Mouse (Mus musculus): ENCODE data around the gene Tekt2. TPM values are rescaled to one million over a fixed set of nuclear protein-coding genes. Genes with fewer than 3 reads are reported as not detected.

The Tekt2 gene
- not detected for polyA plus RNA-seq (2017; shearing (Covaris generic))

GRCm38 (mm10) chr4:126325281-126325861 lies at the start of gene Tekt2:
Gene Tekt2, minus strand, starts transcription at chr4:126325688.
- no peak for ATAC-seq

GRCm38 (mm10) chr4:126371497-126371896 lies 46.0 kb upstream of the Tekt2 start:
- no peak for ATAC-seq

DNA sequence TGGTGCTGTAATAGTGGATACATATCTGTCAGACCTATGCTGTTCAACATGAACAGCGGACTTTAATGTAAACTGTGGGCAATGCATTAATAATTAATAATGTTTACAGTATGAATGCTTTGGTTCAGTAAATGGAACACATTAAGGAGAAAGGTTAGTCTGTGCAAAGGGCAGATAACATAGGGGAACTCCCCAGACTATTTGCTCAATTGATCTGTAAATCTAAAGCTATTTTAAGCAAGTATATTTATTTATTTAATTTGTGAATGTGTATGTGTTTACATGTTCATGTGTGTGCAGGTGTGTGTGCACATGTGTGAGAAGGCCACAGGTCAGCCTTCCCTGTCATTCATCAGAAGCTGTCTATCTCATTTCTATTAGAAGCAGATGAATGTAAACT lies 34.6 kb upstream of the Tekt2 start:
- ATAC-seq: no peak

- ATAC-seq: no peak
These were observed 18.0 kb upstream of the Tekt2 start for GRCm38 (mm10) chr4:126343451-126343850.

GRCm38 (mm10) chr4:126339461-126339860 lies 14.0 kb upstream of the Tekt2 start:
- ATAC-seq: no peak

- ATAC-seq: no peak
These were observed 6.9 kb upstream of the Tekt2 start for GRCm38 (mm10) chr4:126332358-126332757.

- ATAC-seq: no peak
These were observed 6.3 kb upstream of the Tekt2 start for GRCm38 (mm10) chr4:126331751-126332150.

GRCm38 (mm10) chr4:126330295-126330694 lies 4.8 kb upstream of the Tekt2 start:
- no peak for ATAC-seq

DNA sequence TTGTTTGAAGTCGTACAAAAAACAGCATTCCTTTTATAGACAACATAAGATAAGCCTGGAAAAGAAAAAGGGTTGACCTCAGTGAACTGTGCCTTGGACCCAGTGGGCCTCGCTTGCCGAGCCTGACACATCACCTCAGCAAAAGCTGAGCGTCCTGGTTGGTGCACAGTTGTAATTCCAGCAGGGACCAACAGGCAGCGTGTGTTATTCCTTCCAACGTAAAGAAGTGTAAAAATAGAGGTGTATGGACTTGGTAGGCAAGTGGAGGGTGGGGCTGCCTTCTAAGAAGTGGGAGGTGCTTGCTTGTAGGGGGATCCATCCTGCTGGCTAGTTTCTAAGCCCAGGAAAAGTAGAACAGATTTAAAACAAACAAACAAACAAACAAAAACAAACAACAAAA lies 548 bp upstream of the Tekt2 start:
- ATAC-seq: no peak

- ATAC-seq: no peak
These were observed 627 bp downstream of the Tekt2 start for GRCm38 (mm10) chr4:126324861-126325260.

- ATAC-seq: no peak
These were observed 2.8 kb downstream of the Tekt2 start for GRCm38 (mm10) chr4:126322646-126323045.

GRCm38 (mm10) chr4:126321854-126322511 lies 3.5 kb downstream of the Tekt2 start:
- ATAC-seq: peak; percentile 1

DNA sequence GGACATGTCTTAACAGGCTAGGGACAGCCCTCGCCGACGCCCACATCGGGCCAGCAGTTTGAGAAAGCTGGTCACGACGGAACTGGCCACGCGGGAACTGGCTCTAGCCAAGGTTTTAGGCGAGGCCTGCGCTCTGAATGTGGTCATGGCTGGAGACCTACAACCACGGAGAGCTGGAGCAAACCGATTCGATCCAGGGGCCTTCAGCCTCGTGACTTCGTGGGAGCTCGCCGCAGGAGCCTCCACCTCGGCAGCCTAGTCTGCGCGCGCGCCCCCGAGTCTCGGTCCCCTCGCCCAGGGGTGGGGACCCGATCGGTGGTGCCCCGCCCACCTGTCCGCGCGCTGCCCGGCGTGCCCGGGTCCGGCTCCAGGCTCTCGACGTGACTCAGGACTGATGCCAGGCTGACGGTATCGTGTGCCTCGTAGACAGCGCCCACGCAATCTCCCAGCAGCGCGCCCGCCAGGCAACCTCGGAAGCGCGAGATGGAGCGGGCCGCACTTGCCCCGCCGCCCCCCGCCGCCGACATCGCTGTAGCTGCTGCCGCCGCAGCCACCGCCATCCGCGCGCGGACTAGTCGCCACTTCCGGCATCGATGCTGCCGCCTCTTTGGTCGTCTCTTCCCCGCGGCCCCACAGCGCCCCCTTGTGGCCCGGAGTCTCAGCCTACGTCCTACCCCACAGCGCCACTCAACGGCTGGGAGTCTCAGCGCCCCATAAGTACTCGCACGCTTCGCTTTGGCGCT lies 4.2 kb downstream of the Tekt2 start, which contains the start of gene Adprhl2:
Gene Adprhl2, minus strand, starts transcription at position 593 of the 743 bp plus-strand sequence.
- ATAC-seq: peak; percentile 97

- no peak for ATAC-seq
These were observed 5.7 kb downstream of the Tekt2 start for GRCm38 (mm10) chr4:126319806-126320205.

GRCm38 (mm10) chr4:126316443-126317040 lies 8.9 kb downstream of the Tekt2 start:
- no peak for ATAC-seq

DNA sequence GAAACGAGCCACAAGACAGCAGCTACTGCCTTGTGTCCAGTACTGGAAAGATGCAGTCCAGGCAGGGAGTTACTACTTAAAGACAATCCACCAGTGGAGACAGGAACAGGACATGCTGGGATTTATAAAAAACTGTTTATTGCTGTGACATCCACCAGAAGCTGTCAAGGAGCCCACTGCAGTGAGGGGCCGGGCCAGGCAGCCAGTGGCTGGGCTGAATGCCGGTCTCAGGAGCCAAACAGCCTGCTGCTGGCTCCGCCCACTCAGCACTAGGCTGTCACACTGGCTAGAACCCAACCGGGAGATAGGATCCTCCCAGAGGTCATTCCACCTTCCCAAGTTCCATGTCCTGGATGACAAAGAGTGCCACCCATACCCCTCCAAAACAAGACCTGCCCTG lies 9.6 kb downstream of the Tekt2 start:
- ATAC-seq: no peak

GRCm38 (mm10) chr4:126314393-126314792 lies 11.1 kb downstream of the Tekt2 start:
- no peak for ATAC-seq

DNA sequence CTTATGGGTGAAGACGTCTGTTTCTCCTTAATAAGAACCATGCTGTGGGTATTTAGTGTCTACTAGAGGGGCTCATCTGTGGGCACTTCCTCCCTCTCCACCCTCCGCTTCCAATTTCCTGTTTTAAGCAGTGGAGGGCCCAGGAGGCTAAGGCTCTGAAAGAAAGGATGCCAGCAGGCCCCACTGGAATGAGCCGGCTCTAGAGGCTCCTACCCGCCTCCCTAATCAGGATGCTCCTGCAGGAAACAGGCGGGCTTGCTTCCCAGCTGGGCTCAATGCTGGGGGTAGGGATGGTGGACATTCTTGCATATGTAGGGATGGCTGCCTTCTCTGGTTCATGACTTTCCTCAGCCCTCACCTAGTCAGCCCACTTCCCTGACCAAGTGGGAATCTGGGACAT lies 12.3 kb downstream of the Tekt2 start:
- ATAC-seq: no peak

- ATAC-seq: no peak
These were observed 13.8 kb downstream of the Tekt2 start for GRCm38 (mm10) chr4:126311566-126312200.

DNA sequence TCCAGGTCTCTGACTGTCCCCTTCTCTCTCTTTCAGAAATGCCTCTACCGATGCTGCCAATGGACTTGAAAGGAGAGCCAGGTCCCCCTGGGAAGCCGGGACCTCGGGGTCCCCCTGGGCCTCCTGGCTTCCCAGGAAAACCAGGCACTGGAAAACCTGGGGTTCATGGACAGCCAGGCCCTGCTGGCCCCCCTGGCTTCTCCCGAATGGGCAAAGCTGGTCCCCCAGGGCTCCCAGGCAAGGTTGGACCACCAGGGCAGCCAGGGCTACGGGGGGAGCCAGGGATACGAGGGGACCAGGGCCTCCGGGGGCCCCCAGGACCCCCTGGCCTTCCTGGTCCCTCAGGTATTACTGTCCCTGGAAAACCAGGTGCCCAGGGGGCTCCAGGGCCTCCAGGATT lies 15.1 kb downstream of the Tekt2 start:
- no peak for ATAC-seq

GRCm38 (mm10) chr4:126309922-126310309 lies 15.6 kb downstream of the Tekt2 start:
- ATAC-seq: peak; percentile 67

DNA sequence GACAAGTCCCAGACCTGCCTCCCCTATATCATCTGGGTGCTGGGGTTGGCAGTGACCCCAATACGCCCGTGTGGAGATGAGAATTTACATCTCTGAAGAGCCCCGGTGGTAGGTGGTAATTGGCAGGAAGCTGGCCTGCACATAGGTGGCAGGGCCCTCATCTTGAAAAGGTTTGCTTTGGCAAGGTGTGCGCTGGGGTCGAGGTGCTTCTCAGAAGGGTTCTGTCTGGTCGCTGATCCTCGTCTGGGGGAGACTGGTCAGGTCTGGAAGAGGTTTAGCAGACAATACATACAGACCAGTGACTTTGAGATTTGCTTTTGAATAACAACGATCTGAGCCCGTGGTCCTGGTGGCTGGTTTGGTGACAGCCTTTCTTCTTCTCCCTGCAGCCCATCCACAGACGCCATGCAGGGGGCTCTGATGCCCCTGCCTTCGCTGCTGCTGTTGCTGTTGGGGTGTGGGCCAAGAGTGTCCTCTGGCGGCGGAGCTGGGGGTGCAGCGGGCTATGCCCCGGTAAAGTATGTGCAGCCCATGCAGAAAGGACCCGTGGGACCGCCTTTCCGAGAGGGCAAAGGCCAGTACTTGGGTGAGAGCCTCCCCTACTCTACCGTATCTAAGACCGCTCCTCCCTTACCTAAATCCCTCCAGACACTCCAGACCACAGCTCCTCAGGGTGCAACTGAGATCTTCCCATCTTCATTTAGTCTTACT lies 16.1 kb downstream of the Tekt2 start:
- ATAC-seq: no peak
